Mouse (Mus musculus): ENCODE measurements around the gene Cdip1.

DNA sequence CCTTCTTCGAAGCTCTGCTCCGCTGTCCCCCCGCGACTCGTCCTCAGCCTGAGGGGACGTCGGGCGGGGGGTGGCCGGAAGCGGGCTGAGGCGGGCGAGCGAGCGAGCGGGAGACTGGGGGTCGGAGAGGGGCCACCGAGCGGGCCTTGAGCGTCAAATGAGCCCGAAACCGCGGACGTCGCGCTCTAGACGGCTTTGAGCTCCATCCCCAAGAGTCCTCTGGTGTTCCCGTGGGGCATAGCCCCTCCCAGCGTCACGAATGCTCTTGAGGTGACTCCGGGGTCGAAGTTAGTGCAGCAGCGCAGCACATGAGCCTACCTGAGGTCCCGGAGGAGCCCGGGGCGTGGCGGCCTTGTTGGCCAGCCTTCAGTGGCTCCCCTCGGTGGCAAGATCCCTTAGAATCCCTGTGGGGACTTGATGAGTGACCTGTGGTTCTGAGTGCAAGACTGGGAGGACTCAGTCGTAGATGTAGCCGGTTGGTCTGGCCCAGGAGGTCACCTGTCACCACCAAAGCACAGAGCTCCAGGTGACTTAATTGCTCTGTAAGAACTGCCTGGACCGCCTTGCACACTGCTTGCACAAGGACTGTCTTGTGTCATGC, 63.5 kb downstream of the Cdip1 start:
- no peak for TF ChIP-seq POLR2A (IDR thresholded peaks at IDR 0.05; ENCODE audit: insufficient read length, low read depth)
- TF ChIP-seq TCF12 (IDR thresholded peaks at IDR 0.05; ENCODE audit: insufficient read depth, poor library complexity, severe bottlenecking) = no peak
- TF ChIP-seq MYOG (IDR thresholded peaks at IDR 0.05; ENCODE audit: control insufficient read depth in 1 of 3, insufficient read depth in 1 of 3, insufficient read length in 2 of 3, low read depth in 2 of 3) = no peak
